Mouse (Mus musculus) hindlimb bud, embryonic 11.5 days (tissue): Measurements from ENCODE around the gene Mex3a.

Source experiments
- DNase-seq: peaks from one replicate; pipeline ENCODE4 v3.0.0-alpha.2; 2012; ENCODE audit warnings: low read depth, low spot score; ENCODE audit errors: extremely low spot score

The Mex3a gene

DNA sequence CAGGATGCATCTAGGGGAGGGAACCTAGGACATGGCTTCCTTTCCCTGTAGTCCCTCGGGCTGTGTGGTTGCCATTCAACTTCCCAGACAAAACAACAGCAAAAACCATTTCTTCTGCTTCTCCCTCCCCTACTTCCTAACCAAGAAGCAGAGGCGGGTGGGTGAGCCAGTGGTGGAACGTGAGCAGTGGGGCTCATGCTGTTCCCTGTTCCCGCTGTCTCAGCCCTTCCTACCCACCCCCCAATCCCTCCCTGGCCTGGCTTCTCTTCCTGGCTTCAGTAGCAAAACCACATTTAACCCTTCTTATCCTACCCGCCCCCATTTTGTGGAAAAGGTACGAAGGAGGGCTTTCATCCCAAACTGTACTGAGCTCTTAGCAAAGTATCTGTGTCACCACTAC lies 27.1 kb upstream of the Mex3a start:
- no peak for DNase-seq

DNA sequence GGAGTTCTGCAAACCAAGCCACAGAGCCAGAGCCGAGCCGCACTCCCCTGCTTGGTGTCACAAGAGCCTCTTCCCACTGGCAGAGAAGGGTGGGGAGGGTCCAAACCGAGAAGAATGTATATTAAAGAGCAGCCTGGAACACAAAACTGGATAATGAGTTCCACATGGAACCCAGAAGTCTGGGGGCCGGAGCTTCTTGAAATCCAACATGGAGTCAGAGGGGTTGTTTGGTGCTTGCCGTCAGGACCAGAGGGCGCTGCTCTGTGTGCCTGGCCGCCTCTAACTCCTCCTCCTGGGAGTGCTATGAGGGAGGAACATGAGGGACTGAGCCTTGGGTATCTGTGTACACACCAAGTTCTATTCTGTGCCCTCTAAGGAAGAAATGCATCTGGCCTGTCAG lies 26.4 kb upstream of the Mex3a start:
- no peak for DNase-seq

DNA sequence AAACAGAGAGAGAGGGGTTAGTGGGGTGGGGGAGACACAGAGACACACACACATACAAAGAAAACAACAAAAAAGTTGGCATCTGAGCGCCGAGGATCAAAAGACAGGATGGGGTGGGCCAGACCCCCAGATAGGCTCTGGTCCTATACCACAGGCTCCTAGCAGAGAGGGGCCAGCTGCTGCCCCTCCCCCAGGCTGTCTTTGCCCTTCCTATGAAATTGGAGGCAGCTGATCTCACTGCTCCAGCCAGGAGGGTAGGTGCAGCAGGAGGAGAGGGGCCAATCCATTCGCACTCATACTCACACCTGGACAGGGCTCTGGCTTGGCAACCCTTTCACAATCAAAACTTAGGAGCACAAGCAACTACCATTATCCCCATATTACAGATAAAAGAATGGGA lies 22.9 kb upstream of the Mex3a start:
- DNase-seq: no peak

DNA sequence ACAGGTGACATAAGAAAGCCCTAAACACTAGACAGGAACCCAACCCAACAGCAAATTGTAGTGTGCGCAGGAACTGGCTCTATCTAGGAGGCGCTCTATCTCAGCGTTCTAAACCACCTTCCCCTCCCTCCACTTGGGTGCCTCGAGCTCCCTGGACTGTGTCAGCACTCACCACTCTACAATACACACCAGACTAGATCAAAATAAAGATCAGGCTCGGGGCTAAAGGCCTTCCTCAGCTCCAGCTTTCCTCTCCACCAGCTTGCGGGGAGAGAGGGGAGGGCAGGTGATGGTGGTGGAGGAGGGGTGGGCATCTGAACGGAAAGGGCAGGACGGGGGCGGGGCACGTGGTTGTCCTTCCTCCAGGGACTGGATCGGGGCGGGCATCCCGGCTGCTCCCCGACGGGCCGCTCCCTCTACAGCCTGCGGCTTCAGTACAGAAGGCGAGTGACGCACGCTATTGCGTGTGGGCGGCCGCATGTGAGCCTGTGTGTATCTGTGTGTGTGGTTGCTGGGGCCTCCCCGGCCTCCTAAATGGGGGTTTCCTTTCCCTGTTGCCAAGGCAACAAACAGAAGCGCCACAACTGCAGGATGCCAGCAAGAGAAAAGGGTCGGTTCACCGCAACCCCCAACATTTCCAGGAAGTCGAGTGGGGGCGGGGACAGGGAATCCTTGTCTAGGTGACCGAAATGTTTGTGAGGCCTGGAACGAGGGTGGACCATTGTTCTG lies 22.3 kb upstream of the Mex3a start, which contains the start of gene Lmna:
Gene Lmna, minus strand, starts transcription at position 265 of the 729 bp plus-strand sequence.
- peak; percentile 89 for DNase-seq

DNA sequence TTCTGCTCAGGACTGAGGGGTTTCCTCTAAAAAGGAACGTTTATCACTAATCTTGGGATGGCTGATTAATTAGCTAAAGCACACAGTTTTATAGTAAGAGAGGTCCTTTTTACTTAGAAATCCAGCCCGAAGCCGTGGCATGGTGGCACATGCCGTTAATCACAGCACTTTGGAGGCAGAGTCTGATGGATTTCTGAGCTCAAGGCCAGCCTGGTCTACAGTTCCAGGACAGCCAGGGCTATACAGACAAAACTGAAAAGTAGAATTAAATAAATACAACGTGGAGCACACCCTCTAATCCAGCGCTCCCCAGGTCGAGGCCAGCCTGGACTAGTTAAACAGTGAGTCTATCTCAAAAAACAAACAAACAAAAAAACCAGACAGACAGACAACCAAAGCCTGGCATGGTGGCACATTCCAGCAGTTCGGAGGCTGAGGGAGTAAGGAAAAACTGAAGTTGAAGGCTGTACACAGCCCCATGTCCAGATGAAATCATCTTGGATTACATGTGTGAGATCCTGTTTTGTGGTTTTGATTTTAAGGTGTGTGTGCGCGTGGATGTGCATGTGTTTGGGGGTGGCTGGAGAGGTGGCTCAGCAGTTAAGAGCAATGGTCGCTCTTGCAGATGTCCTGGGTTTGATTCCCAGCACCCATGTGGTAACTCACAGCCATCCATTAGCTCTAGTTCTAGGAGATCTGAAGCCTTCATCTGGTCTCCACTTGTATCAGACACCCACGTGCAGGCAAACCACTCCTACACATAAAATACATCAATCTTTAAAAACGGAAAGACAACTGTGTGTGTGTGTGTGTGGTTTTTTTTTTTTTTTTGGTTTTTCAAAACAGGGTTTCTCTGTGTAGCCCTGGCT lies 21.5 kb upstream of the Mex3a start:
- DNase-seq: no peak

DNA sequence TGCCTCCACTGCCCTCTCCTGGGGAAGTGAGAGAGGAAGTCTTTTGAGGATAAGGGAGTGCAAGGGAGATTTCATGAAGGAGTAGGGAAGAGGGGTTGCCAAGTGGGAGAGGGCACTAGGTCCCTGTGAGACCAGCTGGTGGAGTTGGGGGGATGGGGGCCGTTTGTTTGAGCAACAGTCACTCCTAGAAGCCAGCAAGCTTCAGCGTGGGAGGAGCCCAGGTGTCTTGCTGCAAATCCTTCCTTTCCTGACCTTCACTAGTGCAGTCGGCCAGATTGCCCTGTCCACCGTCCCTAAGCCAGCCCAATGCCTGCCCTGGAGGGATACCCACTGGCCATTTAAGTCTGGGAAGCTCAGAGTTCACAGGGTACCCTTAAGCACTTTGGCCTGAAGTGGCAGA lies 20.6 kb upstream of the Mex3a start:
- no peak for DNase-seq

DNA sequence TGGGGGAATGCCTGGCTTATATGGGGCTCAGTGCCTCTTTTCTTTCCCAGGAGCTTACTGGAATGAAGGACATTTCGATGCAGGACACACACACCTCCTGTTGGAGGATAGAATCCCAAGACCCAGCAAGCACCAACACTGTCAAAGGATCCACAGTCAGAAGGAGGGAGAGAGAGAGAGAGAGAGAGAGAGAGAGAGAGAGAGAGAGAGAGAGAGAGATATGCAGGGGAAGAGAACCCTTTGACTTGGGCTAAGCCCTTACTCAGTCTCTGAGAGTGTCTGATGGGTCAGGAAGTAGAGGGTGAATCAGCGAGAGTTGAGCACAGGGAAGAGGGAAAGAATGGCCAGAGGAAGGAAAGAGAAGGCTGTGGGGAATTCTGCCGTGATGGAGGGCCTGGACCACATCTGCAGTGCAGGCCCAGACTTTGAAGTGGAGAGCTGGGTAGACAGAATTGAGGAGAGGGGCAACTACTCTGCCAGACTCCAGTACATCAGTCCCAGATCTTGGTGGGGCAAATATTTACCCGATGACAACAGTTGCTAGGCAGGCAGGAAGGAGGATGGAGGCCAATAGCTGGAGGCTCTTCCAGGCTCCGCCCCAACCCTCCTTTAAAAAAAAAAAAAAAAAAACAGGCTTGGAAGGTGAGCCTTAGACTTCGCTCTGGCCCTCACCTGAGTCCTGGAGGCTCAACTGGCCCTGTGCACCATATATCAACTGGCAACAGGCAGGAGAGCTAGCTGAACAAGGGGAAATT lies 19.9 kb upstream of the Mex3a start:
- DNase-seq: no peak

DNA sequence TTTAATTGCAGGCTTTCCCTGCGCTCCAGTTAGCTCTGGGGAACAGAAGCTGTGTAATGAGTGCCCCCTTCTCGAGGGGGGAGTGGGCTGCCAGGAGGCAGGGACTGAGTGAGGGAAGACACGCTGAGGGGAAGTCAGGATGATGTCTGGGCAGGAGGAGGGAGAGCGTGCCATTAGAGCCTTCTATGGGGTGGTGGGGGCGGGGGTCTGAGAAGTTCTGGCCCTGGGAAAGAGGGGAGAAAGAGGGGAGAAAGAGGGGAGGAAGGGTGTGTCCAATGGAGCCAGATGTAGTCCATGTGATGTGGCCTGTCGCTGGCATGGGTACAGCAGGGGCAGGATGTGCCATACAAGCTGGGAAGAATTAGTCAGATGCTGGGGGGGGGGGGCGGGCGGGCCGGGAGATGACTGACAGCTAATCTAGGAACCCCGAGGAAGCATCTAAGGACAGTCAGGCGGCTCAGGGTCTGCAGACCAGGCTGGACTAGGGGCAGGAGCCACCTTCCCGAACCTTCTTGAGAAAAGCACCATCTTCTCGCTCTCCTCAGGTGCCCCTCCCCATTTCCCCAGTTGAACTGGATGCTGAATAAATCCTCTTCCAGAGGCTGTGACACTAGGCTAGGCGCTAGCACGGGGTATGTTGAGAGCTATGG lies 19.2 kb upstream of the Mex3a start:
- DNase-seq: no peak

DNA sequence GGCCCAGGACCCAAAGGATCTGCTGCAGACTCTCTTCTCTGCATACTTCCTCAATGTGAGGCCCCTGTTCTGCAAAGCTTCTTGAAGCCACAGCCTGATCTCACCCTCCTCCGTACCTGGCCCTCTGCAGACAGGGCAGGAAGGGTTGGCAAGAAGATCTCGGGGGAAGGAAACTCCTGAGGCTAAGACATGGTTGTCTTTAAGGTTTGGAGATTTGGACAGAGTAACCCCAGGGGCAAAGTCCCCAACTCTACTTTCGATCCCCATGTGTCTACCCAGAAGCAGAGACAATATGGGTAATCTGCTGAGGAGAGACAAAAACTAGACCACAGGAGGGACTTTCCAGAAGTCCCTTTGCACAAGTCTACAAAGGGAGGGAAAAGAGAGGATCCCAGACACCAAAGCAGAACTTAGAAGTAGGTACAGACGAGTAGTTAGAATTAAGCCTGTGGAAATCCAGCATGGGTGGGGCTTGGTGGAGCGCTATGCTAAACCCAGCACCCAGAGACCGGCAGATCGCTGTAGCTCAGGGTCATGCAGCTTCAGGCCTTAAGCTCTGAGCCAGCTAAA lies 18.6 kb upstream of the Mex3a start:
- no peak for DNase-seq

DNA sequence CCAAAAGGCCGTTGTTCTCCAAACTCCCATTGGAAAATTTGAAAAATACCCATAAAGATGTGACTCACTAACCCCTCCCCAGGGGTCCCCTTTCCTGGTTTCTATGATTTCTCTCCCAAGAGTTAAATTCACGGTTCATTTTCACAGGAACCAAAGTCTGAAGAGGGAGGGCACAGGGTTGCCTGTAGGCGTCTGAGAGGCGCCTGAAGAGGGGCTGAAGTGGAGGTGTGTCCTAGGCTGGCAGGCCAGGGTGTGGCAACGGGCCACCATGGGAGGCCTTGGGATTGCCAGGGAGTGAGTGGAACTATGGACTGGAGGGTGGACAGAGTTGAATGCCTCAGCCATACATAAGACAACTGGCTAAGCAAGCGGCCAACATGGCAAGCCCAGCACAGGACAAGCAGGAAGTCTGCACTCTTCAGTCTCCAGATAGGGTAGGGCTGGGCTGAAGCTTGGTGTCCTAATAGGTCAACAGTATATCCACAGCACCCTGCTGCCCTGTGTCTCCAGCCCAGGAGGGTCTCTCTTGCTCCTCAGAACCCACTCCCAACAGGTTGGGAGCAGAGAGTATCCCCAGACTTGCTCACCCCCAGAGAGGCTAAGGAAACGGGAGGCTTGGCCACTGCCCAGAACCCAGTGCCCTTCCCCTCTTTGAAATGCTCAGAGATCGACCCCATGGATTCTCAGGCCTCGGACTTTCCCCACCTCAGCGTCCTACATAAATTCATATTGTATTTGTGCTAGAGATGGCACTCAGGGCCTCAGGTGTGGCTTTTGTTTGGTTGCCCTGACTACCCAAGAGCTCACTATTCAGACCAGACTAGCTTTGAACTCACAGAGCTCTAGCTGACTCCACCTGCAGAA lies 17.7 kb upstream of the Mex3a start:
- no peak for DNase-seq

DNA sequence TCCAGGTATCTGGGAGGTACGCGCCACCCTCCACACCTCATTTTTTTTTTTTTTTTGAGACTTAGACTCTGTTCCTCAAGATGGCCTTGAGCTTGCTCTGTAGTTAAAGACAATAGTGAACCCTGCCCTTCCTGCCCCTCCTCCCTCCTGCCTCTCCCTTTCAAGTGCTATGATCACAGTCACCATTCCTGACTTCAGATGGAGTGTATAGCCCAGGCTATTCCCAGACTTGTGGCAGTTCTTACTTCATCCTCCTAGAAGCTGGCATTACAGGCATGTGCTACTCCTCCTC lies 17.2 kb upstream of the Mex3a start:
- DNase-seq: no peak

DNA sequence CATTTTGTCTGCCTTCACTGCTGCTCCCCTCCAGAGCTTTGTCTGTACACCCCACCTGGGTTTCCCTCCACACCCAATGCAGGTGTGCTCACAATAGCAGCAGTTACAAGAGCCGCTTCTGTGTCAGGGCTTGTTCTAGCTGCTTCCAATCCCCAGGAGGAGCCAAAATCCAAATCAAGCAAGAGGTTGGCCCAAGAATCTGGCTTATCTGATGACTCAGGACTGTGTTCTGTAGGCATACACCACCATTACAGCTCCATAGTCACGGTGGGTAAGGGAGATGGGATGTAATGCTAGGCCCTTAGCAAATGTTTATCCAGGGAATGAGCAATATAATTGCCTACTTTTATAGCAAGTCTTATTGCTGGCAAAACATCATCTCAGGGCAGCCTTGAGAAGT lies 15.8 kb upstream of the Mex3a start:
- no peak for DNase-seq

DNA sequence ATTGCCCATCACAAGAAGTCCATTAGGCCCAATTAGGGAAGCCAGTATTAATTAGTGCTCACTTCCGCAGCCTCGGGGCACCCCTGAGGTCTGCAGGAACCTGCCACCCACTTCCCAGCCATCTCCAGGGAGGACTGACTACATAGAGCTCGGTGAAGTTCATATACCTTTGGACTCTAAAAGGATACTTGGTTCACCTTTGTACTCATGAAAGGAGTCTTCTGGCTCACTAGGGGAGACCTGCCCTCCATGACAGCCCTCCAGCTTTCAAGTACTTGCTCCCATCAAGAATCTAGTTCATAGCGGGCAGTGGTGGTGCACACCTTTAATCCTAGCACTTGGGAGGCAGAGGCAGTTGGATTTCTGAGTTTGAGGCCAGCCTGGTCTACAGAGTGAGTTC lies 13.8 kb upstream of the Mex3a start:
- DNase-seq: no peak

DNA sequence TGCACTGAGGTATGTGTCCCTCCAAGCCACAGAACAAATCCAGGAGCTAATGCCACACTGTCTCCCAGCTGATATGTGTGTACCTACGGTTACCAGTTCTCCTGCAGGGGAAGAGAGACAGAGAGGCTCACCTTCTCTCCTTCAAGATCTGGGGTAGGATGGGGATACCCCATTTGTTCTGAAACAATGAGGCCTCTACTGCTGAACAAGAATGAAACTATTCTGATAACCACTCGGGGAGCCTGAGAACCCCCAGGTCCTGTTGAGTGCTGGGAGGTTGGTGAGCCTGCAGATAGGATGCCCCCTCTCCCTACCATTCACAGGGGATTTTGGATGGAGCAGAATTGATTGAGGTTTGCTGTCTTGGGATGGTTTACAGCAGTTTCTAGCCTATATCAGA lies 12.1 kb upstream of the Mex3a start:
- DNase-seq: no peak

DNA sequence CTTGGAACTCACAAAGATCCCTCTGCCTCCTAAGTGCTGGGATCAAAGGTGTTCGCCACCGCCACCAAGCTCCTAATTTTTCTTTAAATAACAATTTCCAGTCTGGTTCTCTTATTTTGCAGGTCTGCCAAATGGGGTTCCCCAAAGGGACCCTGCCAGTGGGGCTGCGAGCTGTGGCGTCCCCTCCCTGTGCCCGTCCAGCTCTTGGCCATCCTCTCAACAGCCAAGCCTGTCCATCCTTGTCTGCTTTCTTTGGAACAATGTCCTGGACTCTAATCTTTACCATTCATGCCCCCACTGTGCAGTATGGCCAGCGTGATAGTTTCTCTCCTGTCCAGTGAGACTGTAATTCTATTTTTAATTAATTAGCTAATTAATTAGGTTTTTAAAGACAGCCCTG lies 11.0 kb upstream of the Mex3a start:
- DNase-seq: no peak

DNA sequence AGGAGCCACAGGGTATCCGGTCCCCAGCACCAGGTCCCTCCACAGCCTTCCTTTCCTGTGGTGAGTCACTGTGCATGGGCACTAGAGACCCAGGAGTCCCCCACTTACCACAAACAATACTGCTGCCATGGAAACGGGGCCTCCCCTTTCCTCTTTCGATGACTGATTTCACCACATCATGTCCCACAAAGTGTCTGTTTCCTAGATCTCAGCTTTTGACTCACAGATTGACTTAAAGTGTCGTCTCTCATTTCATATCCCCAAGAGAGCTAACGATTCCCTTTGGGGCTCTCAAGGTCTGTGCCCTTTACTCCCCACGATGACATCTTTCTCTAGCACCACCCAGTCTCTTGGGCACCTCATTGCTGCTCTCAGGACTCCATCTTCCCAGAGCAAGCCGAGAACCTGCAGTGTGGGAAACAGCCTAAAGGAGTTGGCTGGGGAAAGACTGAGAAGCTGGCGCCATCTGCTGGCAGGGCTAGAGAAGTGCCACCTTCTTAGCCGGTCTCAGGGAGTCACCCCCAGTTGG lies 10.3 kb upstream of the Mex3a start:
- DNase-seq: no peak

DNA sequence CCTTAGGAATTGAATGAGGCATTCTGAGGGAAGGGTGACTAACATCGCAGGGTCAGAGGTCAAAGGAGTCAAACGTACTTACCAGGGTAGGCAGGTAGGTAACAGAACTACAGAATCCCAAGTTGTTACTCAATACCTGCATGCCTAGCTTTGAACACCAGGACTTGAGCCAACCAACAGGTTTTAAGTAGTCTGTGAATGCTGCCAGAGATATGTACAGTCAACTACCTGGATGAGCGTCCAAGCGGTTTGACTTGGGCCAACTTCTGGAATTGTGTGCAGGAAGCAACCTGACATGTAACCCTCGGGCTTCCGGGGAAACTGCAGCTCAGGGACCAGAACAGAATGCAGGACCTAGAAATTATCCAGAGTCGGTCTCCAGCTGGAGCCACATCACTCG lies 9.2 kb upstream of the Mex3a start:
- DNase-seq: no peak

DNA sequence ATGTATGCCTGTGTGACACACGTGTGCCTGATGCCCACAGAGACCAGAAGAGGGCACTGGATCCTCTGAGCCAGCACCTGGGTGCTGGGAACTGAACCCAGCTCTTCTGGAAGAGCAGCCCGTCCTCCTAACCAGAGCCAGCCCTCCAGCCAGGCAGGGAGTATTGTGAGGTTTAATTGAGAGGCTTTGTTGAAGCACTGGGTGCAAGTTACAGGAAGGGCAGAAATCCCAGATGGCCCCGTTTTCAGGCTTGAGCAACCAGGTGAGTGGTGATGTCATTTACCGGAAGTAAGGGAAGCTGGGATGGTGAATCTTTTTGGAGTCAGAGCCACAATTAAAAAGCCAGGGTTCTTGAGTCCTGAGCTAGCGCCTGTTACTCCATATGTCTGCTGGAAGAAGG lies 7.2 kb upstream of the Mex3a start:
- DNase-seq: no peak

DNA sequence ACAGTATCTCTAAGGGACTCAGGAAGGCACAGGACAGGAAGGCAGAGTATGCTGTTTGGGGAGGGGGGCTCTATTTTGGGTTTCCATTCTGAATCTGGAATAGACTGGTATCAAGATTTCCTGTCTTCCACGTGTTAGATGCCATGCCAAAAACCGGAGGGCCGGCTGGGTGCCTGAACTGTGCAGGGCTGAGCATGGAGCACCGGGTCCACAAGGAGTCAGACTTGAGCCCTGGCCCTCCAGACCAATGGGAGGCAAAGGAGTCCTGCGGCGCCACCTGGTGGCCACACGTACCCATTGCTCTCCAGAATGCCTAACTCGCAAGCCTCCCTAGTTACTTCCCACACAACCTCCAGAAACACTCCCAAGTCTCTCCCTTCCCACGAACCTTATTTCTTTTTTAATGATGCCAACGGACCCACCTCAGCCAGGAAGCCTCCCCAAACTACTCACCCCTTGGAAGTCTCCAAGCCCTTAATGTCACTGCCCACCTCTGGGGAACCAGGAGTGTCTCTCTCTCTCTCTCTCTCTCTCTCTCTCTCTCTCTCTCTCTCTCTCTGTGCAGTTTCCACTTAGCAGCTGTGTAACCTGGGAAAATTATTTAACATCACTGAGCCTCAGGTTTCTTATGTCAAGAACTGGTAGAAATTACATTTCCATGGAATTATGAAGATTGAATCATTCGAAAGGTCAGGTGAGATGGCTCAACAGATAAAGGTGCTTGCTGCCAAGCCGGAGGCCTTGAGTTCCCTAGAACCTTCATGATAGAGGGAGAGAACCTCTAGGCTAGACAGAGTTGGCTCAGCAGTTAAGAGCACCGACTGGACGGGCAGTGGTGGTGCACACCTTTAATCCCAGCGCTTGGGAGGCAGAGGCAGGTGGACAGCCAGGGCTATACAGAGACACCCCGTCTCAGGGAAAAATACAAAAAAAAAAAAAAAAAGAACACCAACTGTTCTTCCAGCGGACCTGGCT lies 5.8 kb upstream of the Mex3a start:
- DNase-seq: peak; percentile 90
